Mouse (Mus musculus): ENCODE data around the gene Mpped1.

Gene Mpped1

GRCm38 (mm10) chr15:83892871-83893270 lies 113.6 kb downstream of the Mpped1 start:
- DNase-seq (ENCODE audit: low spot score) = no peak

GRCm38 (mm10) chr15:83894261-83894660 lies 115.0 kb downstream of the Mpped1 start:
- peak; percentile 3 for DNase-seq (ENCODE audit: low spot score)

GRCm38 (mm10) chr15:83896011-83896410 lies 116.7 kb downstream of the Mpped1 start:
- DNase-seq (ENCODE audit: low spot score) = no peak

DNA sequence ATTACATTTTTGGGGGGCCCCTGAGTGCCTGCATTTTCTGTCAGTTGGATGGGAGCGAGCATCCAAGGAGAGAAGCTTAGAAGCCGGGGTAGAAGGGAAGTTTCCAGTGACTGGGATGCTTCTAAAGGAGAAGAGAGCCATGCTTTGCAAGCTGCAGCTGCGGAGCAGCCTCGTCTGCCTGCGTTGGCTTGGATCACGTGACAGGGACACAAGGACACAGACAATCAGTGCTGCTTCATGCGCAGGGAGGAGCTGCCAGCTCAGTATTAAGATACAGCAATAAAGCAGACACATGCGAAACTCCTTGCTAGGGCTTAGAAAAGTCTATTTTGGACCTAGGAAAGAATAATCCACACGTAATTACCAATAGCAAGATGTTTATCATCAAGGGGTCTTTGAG lies 118.0 kb downstream of the Mpped1 start:
- DNase-seq (ENCODE audit: low spot score) = no peak

GRCm38 (mm10) chr15:83906472-83906871 lies 127.2 kb downstream of the Mpped1 start:
- DNase-seq (ENCODE audit: low spot score) = no peak
